In the genomic region with DNA sequence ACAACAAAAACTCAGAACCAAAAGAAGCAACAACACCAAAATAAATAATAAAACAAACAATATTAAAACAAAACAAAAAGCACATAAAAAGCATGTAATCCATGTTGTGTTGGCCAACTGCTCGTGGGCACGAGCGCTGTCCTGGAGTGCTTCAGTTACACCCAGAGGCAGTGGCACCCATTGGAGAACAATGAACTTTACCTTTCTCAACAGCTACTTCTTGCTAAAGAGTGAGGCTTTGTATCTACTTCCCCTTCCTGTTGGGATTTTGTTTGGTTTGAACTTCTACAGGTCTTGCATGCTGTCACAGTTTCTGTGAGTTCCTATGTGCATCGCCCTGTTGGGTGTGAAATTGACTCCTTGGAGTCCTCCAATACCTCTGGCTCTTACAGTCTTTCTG, we compare ENCODE assay signal across 21 mouse cellular contexts. TPM values are rescaled to one million over a fixed set of nuclear protein-coding genes. Genes with fewer than 3 reads are reported as not detected.
DNase-seq lines count a peak whose midpoint lies in the region; ATAC-seq and TF ChIP-seq lines count a peak whose summit lies in the region.
"Had no signal": no experiment of that assay in that cellular context is flagged by ENCODE, and none has a peak within 500 bp of the region (broad histone marks: within the 10 kb centered on the region; RNA-seq: fewer than 3 reads in every experiment).

No protein-coding gene starts in this region.

- H3K4me3 ChIP-seq in embryonic facial prominence, embryonic 10.5 days: no peak overlapping the region
- no peak overlapping the region for H3K4me3 ChIP-seq in forebrain, postnatal 0 days (ENCODE audit: low read depth, low read length)
- H3K4me3 ChIP-seq: embryonic facial prominence, embryonic 12.5 days; forebrain, embryonic 13.5 days; forebrain, embryonic 15.5 days had no signal

- no peaks in the 10 kb centered on the region for H3K27me3 ChIP-seq in embryonic facial prominence, embryonic 10.5 days (replicated peaks; ENCODE audit: low read depth, poor library complexity, severe bottlenecking)
- no peaks in the 10 kb centered on the region for H3K27me3 ChIP-seq in forebrain, postnatal 0 days (ENCODE audit: insufficient read depth, low read length)
- H3K27me3 ChIP-seq: embryonic facial prominence, embryonic 12.5 days; forebrain, embryonic 13.5 days; forebrain, embryonic 15.5 days had no signal

- no peak overlapping the region for H3K4me2 ChIP-seq in forebrain, postnatal 0 days (ENCODE audit: low read depth)
- H3K4me2 ChIP-seq: embryonic facial prominence, embryonic 12.5 days; forebrain, embryonic 13.5 days; forebrain, embryonic 15.5 days had no signal

- H3K27ac ChIP-seq in embryonic facial prominence, embryonic 10.5 days (replicated peaks): no peak overlapping the region
- no peak overlapping the region for H3K27ac ChIP-seq in forebrain, postnatal 0 days (ENCODE audit: low read depth, low read length)
- H3K27ac ChIP-seq: embryonic facial prominence, embryonic 12.5 days; forebrain, embryonic 13.5 days; forebrain, embryonic 15.5 days had no signal

- H3K9ac ChIP-seq in forebrain, postnatal 0 days: no peak overlapping the region
- H3K9ac ChIP-seq: embryonic facial prominence, embryonic 12.5 days; forebrain, embryonic 13.5 days; forebrain, embryonic 15.5 days had no signal

- peak; percentile 6 for DNase-seq in 416B (ENCODE audit: low read depth)
- DNase-seq in MEL-GATA-1-ER (ENCODE audit: extremely low read depth, low read depth): peak; percentile 27
- DNase-seq in embryonic facial prominence, embryonic 10.5 days (ENCODE audit: low spot score): no peak
- no peak for DNase-seq in forebrain, postnatal 0 days
- no peak for DNase-seq in thymus, postnatal 4 days
- DNase-seq: adrenal gland, adult 8-10 months; adrenal gland, postnatal 14 days; adrenal gland, postnatal 36 days; cerebellum, adult 11-12 months; cerebellum, adult 2 months; cerebellum, adult 9-10 months; cerebellum, postnatal 10 days; cerebellum, postnatal 25 days; embryo, embryonic 11 days had no signal

- H3K4me1 ChIP-seq in embryonic facial prominence, embryonic 10.5 days: no peaks in the 10 kb centered on the region
- no peaks in the 10 kb centered on the region for H3K4me1 ChIP-seq in forebrain, postnatal 0 days (ENCODE audit: insufficient read depth)
- H3K4me1 ChIP-seq: embryonic facial prominence, embryonic 12.5 days; forebrain, embryonic 13.5 days; forebrain, embryonic 15.5 days had no signal

- H3K9me3 ChIP-seq in embryonic facial prominence, embryonic 10.5 days: no peaks in the 10 kb centered on the region
- no peaks in the 10 kb centered on the region for H3K9me3 ChIP-seq in forebrain, postnatal 0 days (ENCODE audit: low read length)
- H3K9me3 ChIP-seq: embryonic facial prominence, embryonic 12.5 days; forebrain, embryonic 13.5 days; forebrain, embryonic 15.5 days had no signal

- peak; percentile 71 for ATAC-seq in megakaryocyte, adult 5-6 weeks (ENCODE audit: poor library complexity, severe bottlenecking)
- ATAC-seq in forebrain, postnatal 0 days: no peak
- ATAC-seq: forebrain, embryonic 13.5 days; forebrain, embryonic 15.5 days had no signal

- no peaks in the 10 kb centered on the region for H3K36me3 ChIP-seq in embryonic facial prominence, embryonic 10.5 days (replicated peaks)
- no peaks in the 10 kb centered on the region for H3K36me3 ChIP-seq in forebrain, postnatal 0 days (ENCODE audit: insufficient read depth)
- H3K36me3 ChIP-seq: embryonic facial prominence, embryonic 12.5 days; forebrain, embryonic 15.5 days had no signal

- 92% methylated on average over 4 of the region's 4 CpGs for WGBS in embryonic facial prominence, embryonic 10.5 days
- 84% methylated on average over 4 of the region's 4 CpGs for WGBS in forebrain, postnatal 0 days

- no peak for TF ChIP-seq CTCF in forebrain, postnatal 0 days (IDR thresholded peaks at IDR 0.05; ENCODE audit: low read depth)

RNA-seq across cellular contexts. Expression of a gene that starts 8.8 kb away (rescaled TPM):
- total RNA-seq in megakaryocyte, adult 5-6 weeks (2015): 17.3 and 19.2 TPM in 2 replicates
- total RNA-seq in megakaryocyte, adult 5-6 weeks (2017): 44.0 and 47.9 TPM in 2 replicates
- polyA plus RNA-seq in embryonic facial prominence, embryonic 10.5 days (2016; fragmentation: Nextera tagmentation; extraction: Ambion mirVana): 112 and 113 TPM in 2 replicates
- total RNA-seq in forebrain, postnatal 0 days (2014; rRNA removed): 48.9 and 53.9 TPM in 2 replicates
- 30.6 and 32.3 TPM in 2 replicates for polyA plus RNA-seq in forebrain, postnatal 0 days (2015; fragmentation: Nextera tagmentation; extraction: Ambion mirVana)

RNA-seq across cellular contexts. Expression of a gene that starts 8.9 kb away (rescaled TPM):
- total RNA-seq in megakaryocyte, adult 5-6 weeks (2015): 169 and 180 TPM in 2 replicates
- total RNA-seq in megakaryocyte, adult 5-6 weeks (2017): 84.7 and 91.6 TPM in 2 replicates
- 174 and 176 TPM in 2 replicates for polyA plus RNA-seq in embryonic facial prominence, embryonic 10.5 days (2016; fragmentation: Nextera tagmentation; extraction: Ambion mirVana)
- 104 and 146 TPM in 2 replicates for total RNA-seq in forebrain, postnatal 0 days (2014; rRNA removed)
- polyA plus RNA-seq in forebrain, postnatal 0 days (2015; fragmentation: Nextera tagmentation; extraction: Ambion mirVana): 263 and 328 TPM in 2 replicates

RNA-seq across cellular contexts. Expression of a gene that starts 49.6 kb away (rescaled TPM):
- total RNA-seq in megakaryocyte, adult 5-6 weeks (2015): 116 and 133 TPM in 2 replicates
- 142 and 148 TPM in 2 replicates for total RNA-seq in megakaryocyte, adult 5-6 weeks (2017)
- 242 and 244 TPM in 2 replicates for polyA plus RNA-seq in embryonic facial prominence, embryonic 10.5 days (2016; fragmentation: Nextera tagmentation; extraction: Ambion mirVana)
- total RNA-seq in forebrain, postnatal 0 days (2014; rRNA removed): 489 and 559 TPM in 2 replicates
- polyA plus RNA-seq in forebrain, postnatal 0 days (2015; fragmentation: Nextera tagmentation; extraction: Ambion mirVana): 278 and 300 TPM in 2 replicates

RNA-seq across cellular contexts. Expression of a gene that starts 58.9 kb away (rescaled TPM):
- not detected in 2 replicates for total RNA-seq in megakaryocyte, adult 5-6 weeks (2015)
- total RNA-seq in megakaryocyte, adult 5-6 weeks (2017): not detected in 2 replicates
- 0.17 and 0.45 TPM in 2 replicates for polyA plus RNA-seq in embryonic facial prominence, embryonic 10.5 days (2016; fragmentation: Nextera tagmentation; extraction: Ambion mirVana)
- 0.10 and 0.69 TPM in 2 replicates for total RNA-seq in forebrain, postnatal 0 days (2014; rRNA removed)
- 0.68 and 0.74 TPM in 2 replicates for polyA plus RNA-seq in forebrain, postnatal 0 days (2015; fragmentation: Nextera tagmentation; extraction: Ambion mirVana)
- total RNA-seq: common myeloid progenitor, adult 5-6 weeks; ES-E14 had no signal
- polyA plus RNA-seq: C2C12 had no signal

Comparison
In these comparisons a context has a peak if more than half of its experiments do, and no peak if none do; other contexts are left out.
1. DNase-seq: peak in 416B (single experiment) and MEL-GATA-1-ER (single experiment); none in embryonic facial prominence, embryonic 10.5 days (single experiment), forebrain, postnatal 0 days (single experiment) and thymus, postnatal 4 days (single experiment).